Mouse (Mus musculus): Measurements from ENCODE around the gene Cfd.
A peak's percentile ranks its signal among the peaks of the same experiment; 100 is the strongest.

Gene Cfd

GRCm38 (mm10) chr10:79890670-79891069 lies at the start of gene Cfd:
Gene Cfd (plus strand): TSS chr10:79890853.
- no peak for DNase-seq

- DNase-seq, result no peak
Measured at GRCm38 (mm10) chr10:79842322-79842721, 48.3 kb upstream of the Cfd start.

GRCm38 (mm10) chr10:79843476-79843875 lies 47.2 kb upstream of the Cfd start:
- no peak for DNase-seq

- DNase-seq, result no peak
Measured at GRCm38 (mm10) chr10:79846553-79846952, 44.1 kb upstream of the Cfd start.

GRCm38 (mm10) chr10:79849941-79850628 lies 40.6 kb upstream of the Cfd start:
- peak; percentile 66 for DNase-seq

GRCm38 (mm10) chr10:79851653-79852052 lies 39.0 kb upstream of the Cfd start:
- no peak for DNase-seq

- DNase-seq, result peak; percentile 54
Measured at GRCm38 (mm10) chr10:79852107-79852789, 38.4 kb upstream of the Cfd start.

GRCm38 (mm10) chr10:79852827-79853226 lies 37.8 kb upstream of the Cfd start:
- peak; percentile 16 for DNase-seq

GRCm38 (mm10) chr10:79853392-79853791 lies 37.3 kb upstream of the Cfd start:
- DNase-seq, result peak; percentile 73

GRCm38 (mm10) chr10:79853860-79854795 lies 36.5 kb upstream of the Cfd start, which contains the start of gene Ptbp1:
Gene Ptbp1 (plus strand): TSS chr10:79854427.
- DNase-seq, result peak; percentile 99

GRCm38 (mm10) chr10:79854801-79855541 lies 35.7 kb upstream of the Cfd start:
- DNase-seq, result peak; percentile 89

- peak; percentile 47 for DNase-seq
Measured at GRCm38 (mm10) chr10:79855558-79856184, 35.0 kb upstream of the Cfd start.

GRCm38 (mm10) chr10:79856280-79856679 lies 34.4 kb upstream of the Cfd start:
- DNase-seq, result no peak

GRCm38 (mm10) chr10:79856704-79857451 lies 33.8 kb upstream of the Cfd start:
- DNase-seq, result no peak

GRCm38 (mm10) chr10:79857452-79857811 lies 33.2 kb upstream of the Cfd start:
- DNase-seq, result peak; percentile 61

- no peak for DNase-seq
Measured at GRCm38 (mm10) chr10:79857894-79858293, 32.8 kb upstream of the Cfd start.

- peak; percentile 46 for DNase-seq
Measured at GRCm38 (mm10) chr10:79858416-79859074, 32.1 kb upstream of the Cfd start.

GRCm38 (mm10) chr10:79859116-79859515 lies 31.5 kb upstream of the Cfd start:
- DNase-seq, result no peak

- DNase-seq, result no peak
Measured at GRCm38 (mm10) chr10:79860079-79860911, 30.4 kb upstream of the Cfd start.
